Mouse (Mus musculus) c-Kit-positive CD71-positive TER-119-positive erythroid progenitor cells, embryonic 14.5 days (primary cell): ENCODE measurements around the gene Mief2.
A peak's percentile ranks its signal among the peaks of the same experiment; 100 is the strongest.

Experiments
- DNase-seq: peaks from one replicate; pipeline ENCODE4 v3.0.0-alpha.2; 2013; ENCODE audit warnings: low spot score

Gene Mief2

DNA sequence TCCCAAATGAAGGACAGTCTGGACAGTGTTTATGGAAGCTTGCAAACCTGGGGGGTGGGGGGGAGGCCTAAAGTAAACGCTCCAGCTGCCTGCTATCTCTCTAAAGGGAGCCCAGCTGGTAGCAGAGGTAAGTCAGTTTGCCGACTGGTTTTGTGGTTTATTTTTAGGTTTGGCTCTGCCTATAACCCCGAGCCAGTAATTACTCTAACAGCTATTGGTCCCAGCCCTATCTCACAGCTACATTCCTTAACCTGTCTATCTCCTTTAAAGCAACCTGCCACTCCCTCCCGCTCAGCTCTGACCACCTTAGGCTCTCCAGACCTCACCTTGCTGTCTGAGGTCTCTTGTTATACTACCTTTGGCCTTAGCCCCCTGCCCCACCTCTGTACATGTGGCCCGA, 8.9 kb upstream of the Mief2 start:
- no peak for DNase-seq

DNA sequence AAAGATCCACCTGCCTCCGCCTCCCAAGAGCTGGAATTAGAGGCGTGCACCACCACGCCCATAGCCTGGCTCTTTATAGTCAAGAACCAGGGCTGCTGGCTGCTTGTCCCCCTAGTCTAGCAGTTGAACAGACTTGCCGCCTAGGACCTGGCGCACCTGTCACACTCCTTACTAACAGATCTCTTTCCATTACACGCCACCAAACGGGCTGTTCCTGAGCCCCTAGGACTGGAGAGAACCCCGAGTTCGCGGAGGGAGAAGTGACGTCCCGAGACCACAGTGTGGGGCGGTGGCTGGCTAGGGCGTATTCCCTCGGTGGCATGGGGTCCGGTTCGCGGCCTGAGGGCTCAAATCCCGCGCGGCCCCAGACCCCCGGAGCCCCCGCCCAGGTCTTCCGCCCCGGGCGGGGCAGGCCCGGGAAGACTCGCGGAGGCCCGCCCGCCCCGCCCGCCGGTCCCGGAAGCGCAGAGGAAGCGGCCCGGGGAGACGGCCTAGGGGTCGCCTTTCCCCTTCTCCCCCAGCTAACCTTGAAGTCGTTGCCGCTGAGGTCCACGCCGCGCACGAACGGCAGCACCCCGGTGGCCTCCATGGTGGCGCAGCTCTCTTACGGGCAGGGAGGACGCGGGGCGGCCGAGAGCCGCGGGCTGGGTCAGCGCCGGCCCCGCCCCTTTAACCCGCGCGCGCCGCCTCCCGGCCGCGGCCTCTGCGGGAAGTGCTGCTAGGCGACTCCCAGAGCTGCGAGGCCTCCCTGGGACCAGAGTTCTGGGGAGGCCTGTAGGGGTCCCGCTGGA, 1.4 kb upstream of the Mief2 start, which contains the start of gene Flii:
TSS of gene Flii (minus strand) at position 663 of the 791 bp plus-strand sequence.
- DNase-seq = peak; percentile 71

DNA sequence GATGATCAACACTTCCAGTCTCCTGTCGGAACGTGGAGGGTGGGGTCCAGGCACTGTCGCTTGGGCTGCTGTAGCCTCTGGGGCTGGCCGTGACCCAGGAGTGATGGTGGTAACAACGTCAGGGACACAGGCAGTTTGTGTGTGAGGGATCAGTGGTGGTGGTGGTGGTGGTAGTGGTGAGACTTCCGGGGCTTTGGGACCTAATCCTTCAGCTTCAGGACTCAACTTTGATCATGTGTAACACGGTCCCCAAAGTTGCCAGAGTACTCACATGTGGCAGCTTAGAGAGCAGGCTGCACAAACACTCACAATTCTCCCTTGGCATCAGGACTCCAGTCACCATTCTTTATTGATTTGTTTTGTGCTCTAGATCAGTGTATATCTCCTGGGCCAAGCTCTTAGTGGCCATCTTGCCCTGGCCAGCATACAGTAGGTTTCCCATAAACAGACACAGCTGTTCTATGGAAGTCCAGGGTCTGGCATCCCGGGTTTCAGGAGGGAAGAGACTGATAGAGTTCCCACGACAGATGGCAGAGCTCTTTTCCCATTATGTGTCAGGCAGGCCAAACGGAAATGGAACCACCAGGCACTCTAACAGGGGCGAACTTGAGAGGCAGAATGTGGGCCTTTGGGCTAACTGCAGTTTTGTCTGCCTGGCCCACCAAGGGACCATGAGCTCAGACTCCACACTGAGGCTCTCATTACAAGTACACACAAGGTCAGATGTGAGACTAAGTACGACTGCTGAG, 632 bp upstream of the Mief2 start:
- no peak for DNase-seq

DNA sequence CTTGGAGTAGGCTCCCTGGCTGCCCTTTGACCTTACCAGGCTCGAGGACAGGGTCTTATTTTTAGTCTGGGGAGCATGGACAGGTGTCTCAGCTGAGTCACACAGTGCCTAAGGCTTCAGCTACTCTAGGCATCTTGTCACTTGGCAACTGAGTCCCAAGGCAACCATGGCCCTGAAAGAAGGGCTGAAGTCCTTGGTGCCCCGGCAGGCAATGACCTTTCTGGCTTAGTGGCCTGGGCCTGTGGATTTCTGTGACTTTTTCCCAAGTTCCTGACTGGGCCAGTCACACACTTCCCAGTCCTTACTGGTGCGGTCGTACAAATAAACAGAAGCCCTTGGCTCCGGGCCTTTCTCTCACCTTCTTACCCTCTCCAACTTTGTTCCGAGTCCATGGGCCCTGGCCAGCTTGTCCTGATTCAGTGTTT, 1.0 kb downstream of the Mief2 start:
- no peak for DNase-seq

DNA sequence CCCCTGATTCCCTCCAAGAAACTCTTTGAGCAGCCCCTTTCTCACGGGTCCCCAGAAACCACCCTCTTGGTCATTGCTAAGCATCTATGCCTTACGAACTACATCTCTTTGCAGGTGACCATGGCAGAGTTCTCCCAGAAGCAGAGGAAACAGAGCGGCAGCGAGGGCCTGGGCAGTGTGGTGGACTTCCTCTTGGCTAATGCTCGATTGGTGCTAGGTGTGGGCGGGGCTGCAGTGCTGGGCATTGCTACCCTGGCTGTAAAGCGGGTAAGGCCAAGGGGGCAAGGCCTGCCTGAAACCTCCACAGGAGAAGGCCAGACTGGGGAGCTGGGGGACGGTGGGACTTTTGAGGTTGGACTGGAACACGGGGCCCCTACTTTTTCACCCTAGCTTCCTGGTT, 2.0 kb downstream of the Mief2 start:
- no peak for DNase-seq

DNA sequence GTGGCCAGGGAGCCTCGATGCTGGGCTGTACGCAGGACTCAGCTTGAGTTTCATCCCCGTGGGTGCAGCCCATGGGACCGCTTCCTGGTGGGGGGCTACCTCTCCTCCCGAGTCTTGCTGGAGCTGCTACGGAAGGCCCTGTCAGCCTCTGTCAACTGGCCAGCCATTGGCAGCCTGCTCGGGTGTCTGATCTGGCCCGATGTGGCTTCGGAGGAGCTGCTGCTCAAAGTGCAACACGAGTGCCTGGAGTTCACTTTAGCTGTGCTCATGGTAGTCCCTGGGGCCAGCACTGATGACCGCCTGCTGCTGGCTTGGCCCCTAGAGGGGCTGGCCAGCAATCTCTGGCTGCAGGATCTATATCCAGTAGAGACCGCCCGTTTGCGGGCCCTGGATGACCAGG, 3.1 kb downstream of the Mief2 start:
- DNase-seq = no peak

DNA sequence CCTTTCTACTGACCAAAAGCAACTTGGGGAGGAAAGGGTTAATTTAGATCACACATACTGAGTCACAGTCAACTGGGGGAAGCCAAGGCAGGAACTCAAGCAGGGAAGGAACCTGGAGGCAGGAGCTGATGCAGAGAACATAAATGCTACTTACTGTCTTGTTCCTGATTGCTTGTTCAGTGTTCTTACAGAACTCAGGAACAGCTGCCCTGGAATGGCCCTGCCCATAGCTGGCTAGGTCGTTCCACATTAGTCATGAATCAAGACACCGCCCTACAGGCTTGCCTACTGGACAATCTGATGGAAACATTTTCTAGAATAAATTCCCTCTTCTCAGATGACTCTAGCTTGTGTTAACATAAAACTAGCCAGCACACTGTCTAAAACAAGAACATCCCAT, 6.0 kb downstream of the Mief2 start:
- no peak for DNase-seq

DNA sequence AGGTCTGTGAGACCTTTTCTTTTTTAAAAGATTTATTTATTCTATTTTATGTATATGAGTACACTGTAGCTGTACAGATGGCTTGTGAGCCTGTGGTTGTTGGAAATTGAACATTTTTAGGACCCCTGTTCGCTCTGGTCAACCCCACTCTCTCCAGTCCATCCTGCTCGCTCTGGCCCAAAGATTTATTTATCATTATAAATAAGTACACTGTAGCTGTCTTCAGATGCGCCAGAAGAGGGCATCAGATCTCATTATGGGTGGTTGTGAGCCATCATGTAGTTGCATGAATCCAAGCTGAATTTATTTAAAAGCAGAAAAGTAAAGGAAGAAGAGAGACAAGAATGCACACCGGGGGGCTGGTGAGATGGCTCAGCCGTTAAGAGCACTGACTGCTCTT, 7.0 kb downstream of the Mief2 start:
- no peak for DNase-seq

DNA sequence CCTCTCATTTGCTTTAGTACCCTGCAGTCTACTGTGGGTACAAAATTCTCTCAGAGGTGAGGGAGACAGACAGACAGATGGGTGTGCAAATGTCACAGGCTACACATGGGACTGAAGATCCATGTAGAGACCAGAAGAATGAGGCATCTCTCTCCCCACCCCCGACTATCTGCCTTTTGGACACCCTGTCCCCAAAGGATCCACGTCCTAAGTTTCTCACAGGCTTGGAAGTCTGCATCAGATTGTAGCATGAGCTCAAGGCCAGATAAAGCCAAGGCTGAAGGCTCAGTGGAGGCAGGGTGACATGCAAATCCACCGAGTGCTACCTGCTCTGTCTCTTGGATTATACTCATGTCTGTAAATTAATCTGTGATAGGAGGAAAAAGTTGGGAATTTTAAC, 8.3 kb downstream of the Mief2 start:
- DNase-seq = no peak

DNA sequence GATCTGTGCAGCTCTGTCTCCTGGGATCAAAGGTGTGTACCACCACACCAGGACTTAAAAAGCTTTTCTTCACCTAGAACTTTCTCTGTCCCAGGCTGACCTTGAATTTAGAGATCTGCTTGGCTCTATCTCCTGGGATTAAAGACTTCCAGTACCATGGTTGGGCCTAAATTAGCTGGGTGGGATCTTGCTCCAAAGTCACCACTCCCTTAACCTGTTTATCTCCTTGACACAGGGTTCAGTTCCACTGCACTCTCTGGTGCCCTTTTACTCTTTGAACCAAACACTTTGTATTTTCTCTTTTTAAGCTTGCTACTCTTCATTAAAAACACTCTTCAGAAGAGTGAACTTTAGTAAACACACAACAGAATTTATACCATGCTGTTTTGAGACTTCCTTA, 9.3 kb downstream of the Mief2 start:
- no peak for DNase-seq

DNA sequence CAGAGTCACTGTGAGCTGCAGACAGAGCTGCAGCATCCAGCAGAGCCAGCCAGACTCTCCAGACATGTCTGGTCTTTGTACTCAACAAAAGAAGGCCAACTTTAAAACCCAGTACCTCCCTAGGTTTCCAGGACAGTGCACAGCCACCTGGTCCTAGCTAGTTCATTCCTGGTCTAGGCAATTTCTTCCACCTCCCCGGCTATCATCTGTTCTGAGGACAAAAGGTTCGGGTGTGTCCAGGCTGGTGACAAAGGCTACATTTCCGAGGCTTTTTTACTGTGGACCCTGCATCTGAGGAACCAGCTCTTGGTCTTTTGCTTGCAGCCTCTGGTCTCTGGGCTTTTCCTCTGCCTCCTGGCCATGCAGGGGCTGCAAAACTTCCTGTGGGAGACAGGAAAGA, 12.1 kb downstream of the Mief2 start:
- no peak for DNase-seq

DNA sequence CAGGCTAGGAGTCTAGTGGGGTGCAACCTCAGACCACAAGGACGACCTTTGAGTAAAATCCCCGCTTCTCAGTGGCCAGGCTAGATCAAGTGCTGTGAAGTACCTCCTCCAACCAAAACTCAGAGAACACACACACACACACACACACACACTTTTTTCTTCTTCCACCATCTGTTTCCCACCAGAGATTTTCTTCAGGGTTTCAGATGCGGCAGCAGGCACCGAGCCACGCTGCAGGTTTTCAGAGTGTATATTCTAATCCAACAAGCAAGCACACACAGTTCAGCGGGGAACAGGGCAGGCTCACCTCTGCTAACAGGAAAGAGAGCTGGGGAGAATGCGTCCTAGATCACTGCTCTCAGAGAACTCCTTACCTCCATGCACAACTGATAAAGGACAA, 27.4 kb downstream of the Mief2 start:
- no peak for DNase-seq

DNA sequence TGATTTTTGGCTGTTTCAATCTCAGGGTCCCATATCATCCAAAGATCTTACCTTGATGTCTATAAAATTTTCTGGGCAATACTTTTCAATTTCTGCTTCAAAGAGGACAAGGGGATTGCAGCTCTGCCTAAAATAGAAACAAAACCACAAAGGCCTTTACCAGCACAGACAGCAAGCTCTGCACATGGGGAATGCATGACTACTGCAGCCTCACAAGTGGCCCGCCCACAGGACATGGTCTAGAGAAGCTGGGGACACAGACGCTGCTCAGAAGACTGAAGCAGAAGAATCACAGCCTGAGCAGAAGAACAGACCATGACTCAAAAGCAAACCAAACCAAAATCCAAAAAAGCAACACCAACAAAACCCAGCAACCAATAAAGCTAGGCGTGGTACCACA, 33.5 kb downstream of the Mief2 start:
- no peak for DNase-seq

DNA sequence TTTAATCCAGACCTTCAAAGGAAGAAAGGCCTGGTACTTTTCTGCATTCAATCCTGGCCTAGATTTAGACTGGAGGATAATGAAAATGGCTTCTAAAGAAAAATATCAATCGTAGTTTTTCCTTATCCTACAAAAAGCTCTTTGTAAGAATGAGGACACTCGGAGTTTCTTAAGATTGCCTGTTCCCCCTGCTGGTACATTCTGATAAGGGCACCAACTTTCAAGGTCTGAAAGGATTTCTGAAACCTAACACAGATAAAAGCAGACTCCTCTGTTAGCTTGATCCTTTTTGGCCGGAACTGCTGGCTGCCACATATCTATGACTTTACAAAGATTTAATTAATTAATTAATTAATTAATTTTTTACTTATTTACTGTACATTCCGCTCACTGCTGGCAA, 38.8 kb downstream of the Mief2 start:
- peak; percentile 37 for DNase-seq

DNA sequence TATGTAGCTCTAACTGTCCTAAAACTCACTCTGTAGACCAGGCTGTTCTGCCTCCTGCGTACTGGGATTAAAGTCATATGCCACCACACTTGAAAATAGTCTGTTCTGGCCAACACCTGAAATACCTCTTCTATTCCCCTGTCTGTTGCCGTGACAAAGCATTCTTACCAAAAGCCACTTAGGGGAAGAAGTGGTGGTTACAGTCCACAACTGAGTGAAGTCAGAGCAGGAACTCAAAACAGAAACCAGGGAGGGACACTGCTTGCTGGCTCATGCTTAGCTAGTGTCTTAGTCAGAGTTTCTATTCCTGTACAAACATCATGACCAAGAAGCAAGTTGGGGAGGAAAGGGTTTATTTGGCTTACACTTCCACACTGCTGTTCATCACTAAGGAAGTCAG, 41.1 kb downstream of the Mief2 start:
- no peak for DNase-seq

DNA sequence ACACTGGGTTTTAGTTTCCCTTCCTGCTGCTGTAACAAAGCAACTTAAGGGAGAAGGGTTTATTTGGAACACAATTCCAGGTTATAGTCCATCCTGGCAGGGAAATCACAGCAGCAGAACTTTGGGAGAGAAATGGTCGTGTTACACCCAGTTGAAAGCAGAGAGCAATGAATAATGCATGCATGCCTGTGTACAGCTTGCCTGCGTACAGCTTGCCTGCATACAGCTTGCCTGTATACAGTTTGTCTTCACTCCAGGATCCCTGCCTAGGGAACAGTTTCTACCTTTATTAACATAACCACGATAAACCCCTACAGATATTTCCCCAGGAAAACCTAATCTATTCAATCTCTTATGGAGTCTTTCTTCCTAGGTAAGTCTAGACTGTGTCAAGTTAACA, 42.6 kb downstream of the Mief2 start:
- no peak for DNase-seq

DNA sequence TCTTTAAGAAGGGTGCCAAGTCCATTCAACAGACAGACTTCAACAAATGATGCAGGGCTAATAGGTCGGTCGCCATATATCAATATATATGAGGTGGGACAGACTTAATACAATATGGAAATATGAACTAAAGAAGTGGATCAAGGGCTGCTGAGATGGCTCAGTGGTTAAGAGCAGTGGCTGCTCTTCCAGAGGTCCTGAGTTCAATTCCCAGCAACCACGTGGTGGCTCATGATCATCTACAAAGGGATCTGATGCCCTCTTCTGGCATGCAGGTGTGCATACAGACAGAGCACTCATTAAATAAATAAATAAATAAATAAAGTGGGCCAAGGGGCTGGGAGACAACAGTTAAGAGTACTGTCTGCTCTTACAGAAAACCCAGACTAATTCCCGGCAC, 44.0 kb downstream of the Mief2 start:
- no peak for DNase-seq

DNA sequence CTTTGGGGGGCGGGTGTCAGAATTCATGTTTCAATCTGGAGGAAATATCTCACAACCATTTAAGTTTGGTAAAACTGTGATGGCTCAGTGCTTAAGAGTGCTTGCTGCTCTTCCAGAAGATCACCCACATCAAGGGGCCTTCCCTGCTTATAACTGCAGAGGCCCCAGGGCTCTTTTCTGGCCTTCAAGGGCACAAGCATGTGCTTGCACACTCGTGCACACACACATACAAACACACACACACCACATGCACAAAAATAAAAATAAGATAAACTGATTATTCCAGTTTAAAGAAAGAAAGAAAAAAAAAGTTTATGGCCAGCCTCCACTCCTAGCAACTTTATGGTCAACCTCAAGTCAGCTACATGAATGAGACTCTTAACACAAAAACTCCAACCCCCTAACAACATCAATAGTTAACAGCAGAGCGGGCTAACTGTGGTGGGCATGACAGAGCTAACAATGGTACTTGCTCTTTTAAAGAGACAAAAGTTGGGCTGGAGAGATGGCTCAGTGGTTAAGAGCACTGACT, 46.0 kb downstream of the Mief2 start:
- no peak for DNase-seq

DNA sequence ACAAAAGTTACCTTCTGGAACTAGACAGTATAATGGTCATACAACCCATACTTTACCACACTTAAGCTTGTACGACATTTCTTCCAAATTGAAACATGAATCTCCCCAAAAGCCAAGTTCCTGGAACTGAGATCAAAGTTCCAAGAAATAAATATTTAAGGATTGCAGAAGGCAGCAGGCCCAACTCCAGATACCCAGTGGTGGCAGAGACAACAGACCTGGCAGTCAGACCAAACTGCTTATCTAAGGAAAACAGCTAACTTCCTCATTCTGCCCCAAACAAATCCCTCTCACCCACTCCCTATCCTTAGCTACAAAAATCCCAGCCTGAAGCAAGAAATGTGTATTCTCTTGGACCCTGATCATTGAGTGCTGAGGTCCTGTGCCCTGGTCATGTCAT, 46.6 kb downstream of the Mief2 start:
- peak; percentile 83 for DNase-seq

DNA sequence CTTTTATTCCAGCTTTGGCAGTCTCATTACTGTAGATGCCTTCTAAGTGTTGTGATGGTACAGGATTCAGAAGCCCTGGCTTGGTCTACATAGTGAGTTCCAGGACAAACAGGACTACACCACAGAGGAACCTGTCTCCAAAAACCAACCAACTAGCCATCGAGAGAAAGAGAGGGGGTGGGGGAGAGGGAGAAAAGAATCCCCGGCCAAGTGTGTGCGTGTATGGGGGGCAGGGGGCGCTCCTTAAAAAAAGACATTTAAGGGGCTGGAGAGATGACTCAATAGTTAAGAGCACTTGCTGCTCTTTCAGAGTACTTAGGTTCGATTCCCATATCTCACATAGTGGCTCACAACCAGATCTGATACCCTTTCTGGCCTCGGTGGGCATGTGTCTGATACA, 47.4 kb downstream of the Mief2 start:
- DNase-seq = no peak

DNA sequence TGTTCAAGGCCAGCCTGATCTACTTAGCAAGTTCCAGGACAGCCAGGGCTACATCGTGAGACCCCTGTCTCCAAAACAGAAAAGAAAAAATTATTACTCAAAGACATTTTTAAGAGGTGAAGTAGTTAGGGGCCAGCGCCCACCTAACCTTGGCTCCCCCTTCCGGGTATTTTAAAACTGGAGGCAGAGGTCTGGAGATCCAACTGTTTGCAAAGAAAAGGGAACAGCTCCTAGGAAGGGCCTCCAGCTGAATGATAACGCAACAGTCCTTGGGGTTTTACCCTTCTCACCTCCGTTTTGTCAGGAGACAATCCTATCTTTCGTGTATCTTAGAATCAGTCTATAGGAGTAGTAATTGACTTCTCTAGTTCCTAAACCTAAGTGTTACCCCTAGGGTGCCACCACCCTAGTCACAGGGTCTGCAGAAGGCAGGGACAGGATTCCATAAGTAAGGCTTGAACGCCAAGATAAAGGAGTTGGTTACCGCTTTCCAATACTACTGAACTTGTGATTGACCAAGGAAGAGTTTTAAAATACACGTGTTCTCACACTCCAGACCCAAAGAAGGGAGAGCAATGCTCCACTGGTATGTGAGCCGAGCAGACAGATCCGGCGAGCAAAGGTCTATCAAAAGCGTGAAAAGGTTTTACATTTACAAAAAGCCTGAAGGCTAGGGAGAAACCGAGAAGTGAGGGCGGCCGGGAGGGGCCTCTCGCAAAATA, 48.1 kb downstream of the Mief2 start:
- DNase-seq = no peak

DNA sequence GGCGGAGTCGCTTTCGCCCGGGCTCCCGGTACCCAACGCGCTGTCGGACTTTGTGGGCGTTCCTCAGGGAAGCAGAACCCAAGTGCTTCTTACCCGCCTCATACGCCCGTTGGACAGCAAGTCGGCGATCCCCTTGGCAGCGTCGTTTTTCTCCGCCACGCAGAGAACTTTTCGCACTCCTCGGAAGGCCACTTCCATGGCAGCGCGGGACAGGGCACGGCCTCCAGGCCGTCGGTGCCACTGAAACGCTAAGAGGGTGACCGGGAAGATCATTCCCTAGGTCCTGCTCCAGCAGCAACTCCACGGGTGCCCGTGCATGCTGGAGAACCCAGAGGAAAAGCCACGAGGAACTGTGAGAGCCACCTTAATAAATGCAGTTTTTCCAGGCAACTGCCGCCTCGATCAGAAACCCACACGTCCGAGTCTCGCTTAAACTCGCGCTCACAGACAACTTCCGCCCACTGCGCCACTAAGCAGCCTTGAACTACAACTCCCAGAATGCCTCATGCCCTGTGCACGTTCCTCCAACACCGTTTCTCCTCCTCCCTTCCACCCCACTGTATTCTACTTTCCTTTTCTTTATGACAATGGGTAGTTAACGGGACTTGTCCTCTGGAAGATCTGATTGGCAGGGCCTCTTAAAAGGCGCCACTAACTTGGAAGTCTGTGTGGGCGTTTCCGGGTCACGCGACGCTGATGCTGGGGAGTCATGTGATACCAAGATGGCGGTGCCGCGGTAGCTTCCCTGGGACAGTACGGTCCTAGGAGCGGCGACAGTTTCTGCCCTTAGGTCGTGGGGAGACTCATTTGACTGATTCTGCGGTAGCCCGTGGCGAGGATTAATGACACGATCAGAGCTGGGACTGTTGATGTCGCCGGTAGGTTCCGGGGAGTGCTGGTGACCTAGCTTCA, 48.9 kb downstream of the Mief2 start, which contains the start of the genes Top3a and Smcr8:
TSS of gene Top3a (minus strand) at position 537 of the 912 bp plus-strand sequence.
TSS of gene Smcr8 (plus strand) at position 696 of the 912 bp plus-strand sequence.
- peak; percentile 86 for DNase-seq
